Mouse (Mus musculus): ENCODE measurements around the gene Mef2c. TPM values are rescaled to one million over a fixed set of nuclear protein-coding genes. Genes with fewer than 3 reads are reported as not detected.

The Mef2c gene
- polyA plus RNA-seq, 1 experiment, result 49.0 TPM

GRCm38 (mm10) chr13:83633155-83633554, 129.3 kb downstream of the Mef2c start:
- Histone ChIP-seq H3K4me3 (no peak overlapping the region), H3K79me2 (ENCODE audit: control insufficient read depth, insufficient read depth) (no peaks in the 10 kb centered on the region), H3K36me3 (ENCODE audit: control insufficient read depth, insufficient read depth) (no peaks in the 10 kb centered on the region), H3ac (ENCODE audit: control insufficient read depth, insufficient read length) (no peak overlapping the region), H3K27me3 (ENCODE audit: control insufficient read depth, insufficient read depth, insufficient read length) (no peaks in the 10 kb centered on the region), H3K4me2 (ENCODE audit: low read depth) (no peak overlapping the region)
- TF ChIP-seq POLR2A (IDR thresholded peaks at IDR 0.05; ENCODE audit: insufficient read length, low read depth) (no peak), TCF12 (IDR thresholded peaks at IDR 0.05; ENCODE audit: insufficient read depth, poor library complexity, severe bottlenecking) (no peak), POLR2AphosphoS2 (IDR thresholded peaks at IDR 0.05; ENCODE audit: insufficient read length, low read depth) (no peak), CEBPB (IDR thresholded peaks at IDR 0.05; ENCODE audit: insufficient read depth, poor library complexity, severe bottlenecking) (no peak), USF1 (IDR thresholded peaks at IDR 0.05; ENCODE audit: low read depth) (no peak), MYOD1 (IDR thresholded peaks at IDR 0.05; ENCODE audit: control insufficient read depth in 1 of 3, insufficient read length in 2 of 3, low read depth in 2 of 3) (no peak), E2F4 (IDR thresholded peaks at IDR 0.05; ENCODE audit: insufficient read depth) (no peak), TCF3 (IDR thresholded peaks at IDR 0.05; ENCODE audit: insufficient read length, low read depth) (no peak), REST (IDR thresholded peaks at IDR 0.05; ENCODE audit: insufficient read depth, insufficient read length) (no peak), MAX (IDR thresholded peaks at IDR 0.05; ENCODE audit: low read depth) (no peak), MYOG (IDR thresholded peaks at IDR 0.05; ENCODE audit: control insufficient read depth in 1 of 3, insufficient read depth in 1 of 3, insufficient read length in 2 of 3, low read depth in 2 of 3) (no peak), SRF (IDR thresholded peaks at IDR 0.05; ENCODE audit: control insufficient read depth, insufficient read length, low read depth) (no peak)

GRCm38 (mm10) chr13:83635218-83635617, 131.4 kb downstream of the Mef2c start:
- H3K79me2 ChIP-seq (ENCODE audit: control insufficient read depth, insufficient read depth), result no peaks in the 10 kb centered on the region
- no peak overlapping the region for H3K4me3 ChIP-seq
- no peak overlapping the region for H3K4me2 ChIP-seq (ENCODE audit: low read depth)
- no peaks in the 10 kb centered on the region for H3K27me3 ChIP-seq (ENCODE audit: control insufficient read depth, insufficient read depth, insufficient read length)
- H3ac ChIP-seq (ENCODE audit: control insufficient read depth, insufficient read length), result no peak overlapping the region
- peaks cover 10% of the 10 kb centered on the region for H3K36me3 ChIP-seq (ENCODE audit: control insufficient read depth, insufficient read depth)
- TF ChIP-seq POLR2AphosphoS2 (IDR thresholded peaks at IDR 0.05; ENCODE audit: insufficient read length, low read depth) (no peak), USF1 (IDR thresholded peaks at IDR 0.05; ENCODE audit: low read depth) (no peak), SRF (IDR thresholded peaks at IDR 0.05; ENCODE audit: control insufficient read depth, insufficient read length, low read depth) (no peak), CEBPB (IDR thresholded peaks at IDR 0.05; ENCODE audit: insufficient read depth, poor library complexity, severe bottlenecking) (no peak), POLR2A (IDR thresholded peaks at IDR 0.05; ENCODE audit: insufficient read length, low read depth) (no peak), E2F4 (IDR thresholded peaks at IDR 0.05; ENCODE audit: insufficient read depth) (no peak), TCF12 (IDR thresholded peaks at IDR 0.05; ENCODE audit: insufficient read depth, poor library complexity, severe bottlenecking) (no peak), TCF3 (IDR thresholded peaks at IDR 0.05; ENCODE audit: insufficient read length, low read depth) (no peak), MYOD1 (IDR thresholded peaks at IDR 0.05; ENCODE audit: control insufficient read depth in 1 of 3, insufficient read length in 2 of 3, low read depth in 2 of 3) (no peak), MAX (IDR thresholded peaks at IDR 0.05; ENCODE audit: low read depth) (no peak), REST (IDR thresholded peaks at IDR 0.05; ENCODE audit: insufficient read depth, insufficient read length) (no peak), MYOG (IDR thresholded peaks at IDR 0.05; ENCODE audit: control insufficient read depth in 1 of 3, insufficient read depth in 1 of 3, insufficient read length in 2 of 3, low read depth in 2 of 3) (no peak)

- no peaks in the 10 kb centered on the region for H3K27me3 ChIP-seq (ENCODE audit: control insufficient read depth, insufficient read depth, insufficient read length)
- no peak overlapping the region for H3K4me2 ChIP-seq (ENCODE audit: low read depth)
- H3K36me3 ChIP-seq (ENCODE audit: control insufficient read depth, insufficient read depth), result peaks cover 10% of the 10 kb centered on the region
- H3ac ChIP-seq (ENCODE audit: control insufficient read depth, insufficient read length), result no peak overlapping the region
- TF ChIP-seq CEBPB (IDR thresholded peaks at IDR 0.05; ENCODE audit: insufficient read depth, poor library complexity, severe bottlenecking), result no peak
- no peak for TF ChIP-seq MYOG (IDR thresholded peaks at IDR 0.05; ENCODE audit: control insufficient read depth in 1 of 3, insufficient read depth in 1 of 3, insufficient read length in 2 of 3, low read depth in 2 of 3)
- H3K4me3 ChIP-seq, result no peak overlapping the region
- H3K79me2 ChIP-seq (ENCODE audit: control insufficient read depth, insufficient read depth), result no peaks in the 10 kb centered on the region
Measured at GRCm38 (mm10) chr13:83637666-83638065, 133.8 kb downstream of the Mef2c start.

GRCm38 (mm10) chr13:83638735-83639134, 134.9 kb downstream of the Mef2c start:
- Histone ChIP-seq H3K27me3 (ENCODE audit: control insufficient read depth, insufficient read depth, insufficient read length) (no peaks in the 10 kb centered on the region), H3K36me3 (ENCODE audit: control insufficient read depth, insufficient read depth) (peaks cover 10% of the 10 kb centered on the region), H3ac (ENCODE audit: control insufficient read depth, insufficient read length) (no peak overlapping the region), H3K79me2 (ENCODE audit: control insufficient read depth, insufficient read depth) (no peaks in the 10 kb centered on the region), H3K4me2 (ENCODE audit: low read depth) (no peak overlapping the region), H3K4me3 (no peak overlapping the region)
- TF ChIP-seq E2F4 (IDR thresholded peaks at IDR 0.05; ENCODE audit: insufficient read depth), result no peak
- TF ChIP-seq USF1 (IDR thresholded peaks at IDR 0.05; ENCODE audit: low read depth), result no peak
- TF ChIP-seq MAX (IDR thresholded peaks at IDR 0.05; ENCODE audit: low read depth), result no peak
- no peak for TF ChIP-seq MYOG (IDR thresholded peaks at IDR 0.05; ENCODE audit: control insufficient read depth in 1 of 3, insufficient read depth in 1 of 3, insufficient read length in 2 of 3, low read depth in 2 of 3)
- no peak for TF ChIP-seq POLR2A (IDR thresholded peaks at IDR 0.05; ENCODE audit: insufficient read length, low read depth)
- TF ChIP-seq SRF (IDR thresholded peaks at IDR 0.05; ENCODE audit: control insufficient read depth, insufficient read length, low read depth), result no peak

GRCm38 (mm10) chr13:83649051-83649450, 145.2 kb downstream of the Mef2c start:
- no peaks in the 10 kb centered on the region for H3K79me2 ChIP-seq (ENCODE audit: control insufficient read depth, insufficient read depth)
- no peak overlapping the region for H3K4me3 ChIP-seq
- no peaks in the 10 kb centered on the region for H3K27me3 ChIP-seq (ENCODE audit: control insufficient read depth, insufficient read depth, insufficient read length)
- H3K4me2 ChIP-seq (ENCODE audit: low read depth), result no peak overlapping the region
- TF ChIP-seq TCF3 (IDR thresholded peaks at IDR 0.05; ENCODE audit: insufficient read length, low read depth) (no peak), MAX (IDR thresholded peaks at IDR 0.05; ENCODE audit: low read depth) (no peak), POLR2AphosphoS2 (IDR thresholded peaks at IDR 0.05; ENCODE audit: insufficient read length, low read depth) (no peak), E2F4 (IDR thresholded peaks at IDR 0.05; ENCODE audit: insufficient read depth) (no peak)
- H3K36me3 ChIP-seq (ENCODE audit: control insufficient read depth, insufficient read depth), result no peaks in the 10 kb centered on the region
- no peak overlapping the region for H3ac ChIP-seq (ENCODE audit: control insufficient read depth, insufficient read length)
